Mouse (Mus musculus) CH12.LX (cell line): ENCODE measurements at regions not wholly inside any gene's neighbourhood (a gene's known extent, or its start where the extent isn't known, plus 50 kb on each side); places are given as distances from the start of the nearest gene placed in this dataset.

ENCODE experiments used
- DNase-seq: peaks from one replicate; pipeline ENCODE4 v3.0.0-alpha.2; 2013; ENCODE audit errors: extremely low read depth
- H3K27ac ChIP-seq: 2 replicates; pipeline ENCODE4 v1.5.1; 2012; ENCODE audit warnings: low read depth, mild to moderate bottlenecking, control low read depth, moderate library complexity; ENCODE audit not compliant: insufficient read depth
- H3K27me3 ChIP-seq: replicated peaks from 2 replicates; pipeline ENCODE3; 2012; ENCODE audit warnings: inconsistent platforms
- H3K36me3 ChIP-seq, 2 experiments: replicated peaks in 1 of 2; 2 replicates each; pipeline versions ENCODE3 to v1.6.1; 2012; ENCODE audit warnings: inconsistent platforms in 1 of 2, low read length in 1 of 2, mild to moderate bottlenecking in 1 of 2, mixed read lengths in 1 of 2, moderate library complexity in 1 of 2; ENCODE audit not compliant: control insufficient read depth in 1 of 2, insufficient read depth in 1 of 2
- H3K4me1 ChIP-seq, 2 experiments: 2 replicates each; pipeline ENCODE4 v1.6.1; 2012; ENCODE audit warnings: inconsistent platforms in 1 of 2, moderate library complexity in 1 of 2; ENCODE audit not compliant: insufficient read depth in 2 of 2, control insufficient read depth in 1 of 2
- H3K4me2 ChIP-seq: 2 replicates; pipeline ENCODE4 v1.6.1; 2012; ENCODE audit warnings: low read depth, mild to moderate bottlenecking, control low read depth; ENCODE audit not compliant: poor library complexity, insufficient read depth, severe bottlenecking
- H3K4me3 ChIP-seq, 3 experiments: fragments of 150-350 bp in 1 of 3; sonication (generic) in 1 of 3; replicated peaks in 1 of 3; 2 replicates each; pipeline versions ENCODE3 to v1.5.1; 2011 to 2012; ENCODE audit warnings: low read depth in 2 of 3, low read length in 2 of 3, mild to moderate bottlenecking in 2 of 3, moderate library complexity in 2 of 3, control low read depth in 1 of 3, improper control_type of control experiment in 1 of 3, inconsistent platforms in 1 of 3, mixed read lengths in 1 of 3; ENCODE audit not compliant: poor library complexity in 1 of 3
- H3K79me2 ChIP-seq: replicated peaks from 2 replicates; pipeline ENCODE4 v1.6.1; 2012; ENCODE audit warnings: mild to moderate bottlenecking, moderate library complexity; ENCODE audit not compliant: control insufficient read depth, poor library complexity, insufficient read depth, severe bottlenecking; ENCODE audit errors: extremely low read depth
- H3K9ac ChIP-seq: 2 replicates; pipeline ENCODE4 v1.6.1; 2012; ENCODE audit warnings: low read depth, mild to moderate bottlenecking, control low read depth, moderate library complexity; ENCODE audit not compliant: insufficient read depth
- H3K9me3 ChIP-seq: replicated peaks from 2 replicates; pipeline ENCODE3; 2012; ENCODE audit warnings: low read length, inconsistent platforms, mixed read lengths
- CHD2 ChIP-seq: IDR thresholded peaks from 2 replicates; pipeline ENCODE4 v1.6.1; 2011; ENCODE audit warnings: low read length, improper control_type of control experiment
- E2F4 ChIP-seq: IDR thresholded peaks from 2 replicates; pipeline ENCODE4 v1.6.1; 2011; ENCODE audit warnings: low read depth, low read length, improper control_type of control experiment; ENCODE audit not compliant: insufficient replicate concordance
- JUND ChIP-seq: conservative IDR thresholded peaks from 2 replicates; pipeline ENCODE4 v1.6.1; 2011; ENCODE audit warnings: low read depth, low read length, improper control_type of control experiment
- MAFK ChIP-seq: IDR thresholded peaks from 2 replicates; pipeline ENCODE4 v1.6.1; 2011; ENCODE audit warnings: low read length, improper control_type of control experiment; ENCODE audit not compliant: insufficient replicate concordance
- MAX ChIP-seq: IDR thresholded peaks from 2 replicates; pipeline ENCODE4 v1.6.1; 2011; ENCODE audit warnings: low read length, improper control_type of control experiment
- MXI1 ChIP-seq: IDR thresholded peaks from 2 replicates; pipeline ENCODE4 v1.6.1; 2011; ENCODE audit warnings: mild to moderate bottlenecking, low read depth, low read length, improper control_type of control experiment
- MYC ChIP-seq: IDR thresholded peaks from 2 replicates; pipeline ENCODE4 v1.6.1; 2011; ENCODE audit warnings: low read depth, mild to moderate bottlenecking, improper control_type of control experiment, low read length
- NRF1 ChIP-seq: IDR thresholded peaks from 2 replicates; pipeline ENCODE4 v1.6.1; 2014; ENCODE audit warnings: low read depth, mild to moderate bottlenecking, inconsistent platforms, low read length, improper control_type of control experiment, moderate library complexity
- POLR2A ChIP-seq: IDR thresholded peaks from 2 replicates; pipeline ENCODE4 v1.6.1; 2011; ENCODE audit warnings: low read depth, mild to moderate bottlenecking, improper control_type of control experiment, low read length
- SIN3A ChIP-seq: IDR thresholded peaks from 2 replicates; pipeline ENCODE4 v1.6.1; 2012; ENCODE audit warnings: low read length, improper control_type of control experiment, inconsistent platforms
- ZKSCAN1 ChIP-seq: IDR thresholded peaks from 2 replicates; pipeline ENCODE4 v1.6.1; 2012; ENCODE audit warnings: low read depth, inconsistent platforms, low read length, improper control_type of control experiment, borderline replicate concordance
- ZNF384 ChIP-seq: IDR thresholded peaks from 2 replicates; pipeline ENCODE4 v1.6.1; 2012; ENCODE audit warnings: low read depth, low read length, improper control_type of control experiment, inconsistent platforms
- dilution Hi-C: fragments of 300-500 bp; cut with MboI; formaldehyde crosslinking; loops from 2 replicates; pipeline ENCODE4 v1.14.3; 2020; ENCODE audit warnings: low sequenced_read_pairs; ENCODE audit not compliant: extremely low pct_unique_long_range_greater_than_20kb, extremely low pct_ligation_motif_present
- in situ Hi-C: fragments of 300-500 bp; cut with MboI; formaldehyde crosslinking; loops from 3 replicates; pipeline ENCODE4 v1.14.3; 2019; ENCODE audit warnings: low sequenced_read_pairs, low pct_ligation_motif_present, low pct_unique_long_range_greater_than_20kb, mixed read lengths

DNA sequence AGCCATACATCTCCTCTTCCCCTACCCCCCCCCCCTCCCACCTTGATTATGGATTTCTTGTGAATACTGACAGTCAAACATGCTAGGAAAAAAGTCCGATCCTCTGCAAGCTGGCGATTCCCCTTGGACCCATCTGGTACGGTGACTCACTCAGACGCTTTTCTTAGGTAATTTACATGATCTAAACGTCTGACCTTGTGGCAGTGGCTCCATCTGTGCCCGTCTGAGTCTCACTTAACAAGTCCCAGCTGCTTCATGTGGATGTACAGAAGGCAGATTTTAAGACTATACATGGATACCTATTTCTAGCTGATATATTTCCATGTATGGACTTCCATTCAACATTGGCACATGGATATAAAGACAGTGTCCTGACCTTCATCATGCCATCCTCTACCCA, 481.0 kb downstream of the Lipi start:
- dilution Hi-C loops = no loop called here
- H3K27me3 ChIP-seq = no peaks in the 10 kb centered on the region
- H3K9me3 ChIP-seq = peaks cover 54% of the 10 kb centered on the region
- no peak overlapping the region for H3K4me2 ChIP-seq
- H3K4me3 ChIP-seq = no peak overlapping the region
- H3K79me2 ChIP-seq = no peaks in the 10 kb centered on the region
- H3K9ac ChIP-seq = no peak overlapping the region
- H3K27ac ChIP-seq = no peak overlapping the region
- TF ChIP-seq MAX = no peak
- TF ChIP-seq ZKSCAN1 = no peak
- no peak for TF ChIP-seq MAFK
- TF ChIP-seq SIN3A = no peak
- no peak for TF ChIP-seq MYC
- in situ Hi-C loops = no loop called here
- no peak for DNase-seq
- H3K4me1 ChIP-seq = no peaks in the 10 kb centered on the region
- no peaks in the 10 kb centered on the region for H3K36me3 ChIP-seq

DNA sequence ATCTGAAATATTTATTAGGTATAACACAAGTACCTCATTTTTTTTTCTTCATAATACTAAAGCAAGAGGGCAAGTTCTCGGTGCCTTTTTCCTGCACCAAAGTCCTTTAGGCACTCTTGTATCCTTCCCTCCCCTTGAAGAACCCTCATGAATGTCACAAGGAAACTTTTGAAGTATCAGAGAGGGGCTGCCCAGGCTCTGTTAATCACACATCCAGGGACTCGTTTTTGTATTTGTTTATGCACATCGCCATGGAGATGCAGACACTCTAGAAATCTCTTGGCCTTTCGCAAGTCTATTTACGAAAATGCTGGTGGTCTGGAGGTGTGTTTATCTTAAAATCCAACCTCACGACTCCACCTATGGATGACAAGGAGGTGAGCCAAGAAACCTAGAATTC, 492.7 kb downstream of the Lipi start:
- no peak for DNase-seq
- H3K9me3 ChIP-seq = peaks cover 70% of the 10 kb centered on the region
- H3K27ac ChIP-seq = no peak overlapping the region
- H3K79me2 ChIP-seq = no peaks in the 10 kb centered on the region
- TF ChIP-seq E2F4 (no peak), ZNF384 (no peak), CHD2 (no peak), NRF1 (no peak), POLR2A (no peak)
- no peak overlapping the region for H3K9ac ChIP-seq
- H3K27me3 ChIP-seq = no peaks in the 10 kb centered on the region
- dilution Hi-C loops (no loop called here), in situ Hi-C loops (no loop called here)
- H3K4me3 ChIP-seq = no peak overlapping the region
- no peak overlapping the region for H3K4me2 ChIP-seq
- H3K4me1 ChIP-seq = no peaks in the 10 kb centered on the region
- no peaks in the 10 kb centered on the region for H3K36me3 ChIP-seq

- H3K4me2 ChIP-seq = no peak overlapping the region
- TF ChIP-seq JUND (no peak), MXI1 (no peak), MAFK (no peak), ZKSCAN1 (no peak), MAX (no peak)
- TF ChIP-seq, all 38 proteins: peak for 0
- Histone ChIP-seq H3K27ac (no peak overlapping the region), H3K27me3 (no peaks in the 10 kb centered on the region), H3K4me3 (no peak overlapping the region), H3K9me3 (peaks cover 68% of the 10 kb centered on the region), H3K36me3 (no peaks in the 10 kb centered on the region), H3K9ac (no peak overlapping the region), H3K4me1 (no peaks in the 10 kb centered on the region), H3K79me2 (no peaks in the 10 kb centered on the region)
- in situ Hi-C loops (no loop called here), dilution Hi-C loops (no loop called here)
- DNase-seq = no peak
These were observed 493.3 kb downstream of the Lipi start for GRCm38 (mm10) chr16:75092471-75093130.
